Mouse (Mus musculus): Measurements from ENCODE around the gene Padi3. TPM values are rescaled to one million over a fixed set of nuclear protein-coding genes. Genes with fewer than 3 reads are reported as not detected.

Gene Padi3
- polyA plus RNA-seq, 1 experiment from 2014 or later: 0.08 TPM

DNA sequence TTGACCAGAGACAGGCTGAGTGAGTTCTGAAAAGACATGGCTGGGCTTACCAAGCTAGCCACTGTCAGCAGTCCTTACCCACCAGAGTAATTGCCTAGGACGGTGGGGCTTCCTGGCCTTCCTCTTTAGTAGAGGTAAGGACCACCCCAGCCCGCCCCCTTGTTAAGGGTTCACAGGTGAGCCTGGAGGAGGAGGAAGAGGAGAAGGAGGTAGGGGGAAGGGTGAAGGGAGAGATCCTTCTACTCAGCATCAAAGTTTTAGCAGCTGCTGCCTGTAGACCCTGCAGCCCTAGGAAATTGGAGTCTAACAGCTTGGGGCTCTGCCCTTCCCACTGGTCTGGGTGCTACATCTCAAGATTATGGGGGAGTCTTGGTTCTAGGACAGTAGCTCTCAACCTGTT is 67.9 kb downstream of the Padi3 start, which contains the start of gene Padi6:
TSS of gene Padi6 (minus strand) at position 101 of the 400 bp plus-strand sequence.
- Histone ChIP-seq H3K27me3 (ENCODE audit: control insufficient read depth, insufficient read depth, low read length) (no peaks in the 10 kb centered on the region), H3K4me2 (replicated peaks; ENCODE audit: low read depth, low read length) (no peak within 1 kb of the TSS), H3K9me3 (ENCODE audit: control insufficient read depth, low read length) (no peaks in the 10 kb centered on the region), H3K9ac (ENCODE audit: low read depth, low read length) (no peak within 1 kb of the TSS), H3K4me3 (ENCODE audit: low read length) (no peak within 1 kb of the TSS), H3K27ac (ENCODE audit: low read depth, low read length) (no peak within 1 kb of the TSS), H3K4me1 (ENCODE audit: control insufficient read depth, insufficient read depth, low read length) (no peaks in the 10 kb centered on the region; the same call in 1 of the 2 replicates), H3K36me3 (ENCODE audit: control insufficient read depth, insufficient read depth, low read length) (no peaks in the 10 kb centered on the region)
- 67% methylated on average over 2 of the region's 2 CpGs for WGBS
- no peak for ATAC-seq (ENCODE audit: low FRiP score, low TSS enrichment)

DNA sequence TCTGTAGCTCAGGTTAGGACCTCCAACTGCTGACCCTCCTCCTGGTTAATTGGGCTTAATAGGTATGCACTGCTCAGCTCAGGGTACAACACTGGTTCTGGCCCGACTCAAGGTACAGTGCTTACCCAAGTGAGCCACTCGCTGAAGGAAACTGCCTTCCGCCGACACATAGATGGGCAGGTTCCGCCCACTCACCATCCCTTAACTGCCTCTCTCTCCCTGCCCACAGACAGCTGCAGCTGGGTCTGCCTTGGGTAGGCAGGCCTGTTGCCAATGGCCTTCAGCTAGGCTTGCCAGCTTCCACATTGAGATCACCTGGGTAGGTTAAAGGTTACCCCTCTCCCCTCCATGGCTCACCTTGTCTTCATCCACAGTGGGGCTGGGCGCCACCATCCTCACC is 69.0 kb downstream of the Padi3 start:
- Histone ChIP-seq H3K4me3 (ENCODE audit: low read length) (no peak overlapping the region), H3K36me3 (ENCODE audit: control insufficient read depth, insufficient read depth, low read length) (no peaks in the 10 kb centered on the region), H3K9me3 (ENCODE audit: control insufficient read depth, low read length) (no peaks in the 10 kb centered on the region), H3K27ac (ENCODE audit: low read depth, low read length) (no peak overlapping the region), H3K27me3 (ENCODE audit: control insufficient read depth, insufficient read depth, low read length) (no peaks in the 10 kb centered on the region), H3K4me2 (replicated peaks; ENCODE audit: low read depth, low read length) (no peak overlapping the region), H3K9ac (ENCODE audit: low read depth, low read length) (no peak overlapping the region), H3K4me1 (ENCODE audit: control insufficient read depth, insufficient read depth, low read length) (no peaks in the 10 kb centered on the region)
- ATAC-seq (ENCODE audit: low FRiP score, low TSS enrichment): no peak
- WGBS: 79% methylated on average over 6 of the region's 6 CpGs

- H3K4me2 ChIP-seq (replicated peaks; ENCODE audit: low read depth, low read length): no peak overlapping the region
- 93% methylated on average over 11 of the region's 11 CpGs for WGBS
- H3K9ac ChIP-seq (ENCODE audit: low read depth, low read length): no peak overlapping the region
- H3K4me3 ChIP-seq (ENCODE audit: low read length): no peak overlapping the region
- no peaks in the 10 kb centered on the region for H3K27me3 ChIP-seq (ENCODE audit: control insufficient read depth, insufficient read depth, low read length)
- no peak for ATAC-seq (ENCODE audit: low FRiP score, low TSS enrichment)
- H3K4me1 ChIP-seq (ENCODE audit: control insufficient read depth, insufficient read depth, low read length): no peaks in the 10 kb centered on the region
- H3K9me3 ChIP-seq (ENCODE audit: control insufficient read depth, low read length): no peaks in the 10 kb centered on the region
- H3K36me3 ChIP-seq (ENCODE audit: control insufficient read depth, insufficient read depth, low read length): no peaks in the 10 kb centered on the region
- H3K27ac ChIP-seq (ENCODE audit: low read depth, low read length): no peak overlapping the region
Measured at GRCm38 (mm10) chr4:140740655-140741054, 69.8 kb downstream of the Padi3 start.

Other genes with a start within 250 kb of the Padi3 start
- 11.8 and 18.2 TPM in 2 replicates for gene Arhgef10l, start 144.6 kb downstream of the Padi3 start, polyA plus RNA-seq (2014; fragmentation: Nextera tagmentation; extraction: Ambion mirVana)
- gene Rcc2, start 110.1 kb downstream of the Padi3 start, polyA plus RNA-seq (2014; fragmentation: Nextera tagmentation; extraction: Ambion mirVana): 35.3 and 45.2 TPM in 2 replicates
- not detected in 2 replicates for gene Padi6, start 68.0 kb downstream of the Padi3 start, polyA plus RNA-seq (2014; fragmentation: Nextera tagmentation; extraction: Ambion mirVana)
- 1.1 and 1.3 TPM in 2 replicates for gene Padi4, start 36.4 kb downstream of the Padi3 start, polyA plus RNA-seq (2014; fragmentation: Nextera tagmentation; extraction: Ambion mirVana)
- gene Padi1, start 35.1 kb upstream of the Padi3 start, polyA plus RNA-seq (2014; fragmentation: Nextera tagmentation; extraction: Ambion mirVana): 0.09 and 0.39 TPM in 2 replicates
- gene Padi2, start 95.7 kb upstream of the Padi3 start, polyA plus RNA-seq (2014; fragmentation: Nextera tagmentation; extraction: Ambion mirVana): 13.9 and 22.6 TPM in 2 replicates
- 442 and 499 TPM in 2 replicates for gene Sdhb, start 150.6 kb upstream of the Padi3 start, polyA plus RNA-seq (2014; fragmentation: Nextera tagmentation; extraction: Ambion mirVana)
- gene Atp13a2, start 176.2 kb upstream of the Padi3 start, polyA plus RNA-seq (2014; fragmentation: Nextera tagmentation; extraction: Ambion mirVana): 26.5 and 39.5 TPM in 2 replicates
- 412 and 476 TPM in 2 replicates for gene Mfap2, start 199.8 kb upstream of the Padi3 start, polyA plus RNA-seq (2014; fragmentation: Nextera tagmentation; extraction: Ambion mirVana)
- gene Crocc, start 249.9 kb upstream of the Padi3 start, polyA plus RNA-seq (2014; fragmentation: Nextera tagmentation; extraction: Ambion mirVana): 10.3 and 13.2 TPM in 2 replicates

Measured in kidney, embryonic 14.5 days (tissue).